ENCODE assay signal across 25 mouse cellular contexts in genomic region chr7:130787537-130787936, GRCm38 (mm10). TPM values are rescaled to one million over a fixed set of nuclear protein-coding genes. Genes with fewer than 3 reads are reported as not detected.
A peak's percentile ranks its signal among the peaks of the same experiment; 100 is the strongest.
DNase-seq lines count a peak whose midpoint lies in the region; ATAC-seq and TF ChIP-seq lines count a peak whose summit lies in the region.
"Had no signal": no experiment of that assay in that cellular context is flagged by ENCODE, and none has a peak within 500 bp of the region (broad histone marks: within the 10 kb centered on the region; RNA-seq: fewer than 3 reads in every experiment).

No protein-coding gene starts in this region.

- peak; percentile 46; the same call in 1 of the 2 replicates for ATAC-seq in liver, embryonic 12.5 days
- ATAC-seq in liver, embryonic 14.5 days (ENCODE audit: insufficient read depth) = 0 out of 2 replicates have a peak, but pooled peaks have one; percentile 31
- peak; percentile 82 for ATAC-seq in liver, embryonic 16.5 days (ENCODE audit: low read depth)
- ATAC-seq in hindbrain, embryonic 11.5 days (ENCODE audit: low FRiP score) = no peak
- ATAC-seq: activated CD4-positive, CD25-positive, alpha-beta regulatory T cell, adult 4 months; forebrain, embryonic 13.5 days; forebrain, embryonic 15.5 days; forebrain, postnatal 0 days; Patski had no signal

- H3K9me3 ChIP-seq in liver, embryonic 12.5 days (replicated peaks) = no peaks in the 10 kb centered on the region
- no peaks in the 10 kb centered on the region for H3K9me3 ChIP-seq in liver, embryonic 14.5 days (ENCODE audit: control insufficient read depth, low read length)
- no peaks in the 10 kb centered on the region for H3K9me3 ChIP-seq in liver, embryonic 16.5 days (replicated peaks; ENCODE audit: control insufficient read depth, low read length)
- no peaks in the 10 kb centered on the region for H3K9me3 ChIP-seq in hindbrain, embryonic 11.5 days (ENCODE audit: control insufficient read depth, low read length)
- H3K9me3 ChIP-seq: embryonic facial prominence, embryonic 10.5 days; embryonic facial prominence, embryonic 12.5 days; forebrain, embryonic 13.5 days; forebrain, embryonic 15.5 days had no signal

- 62% methylated on average over 4 of the region's 4 CpGs for WGBS in liver, embryonic 12.5 days (ENCODE audit: insufficient replicate concordance)
- WGBS in liver, embryonic 14.5 days (ENCODE audit: insufficient replicate concordance) = 65% methylated on average over 4 of the region's 4 CpGs
- WGBS in liver, embryonic 16.5 days (ENCODE audit: insufficient replicate concordance) = 66% methylated on average over 4 of the region's 4 CpGs
- WGBS in hindbrain, embryonic 11.5 days = 95% methylated on average over 4 of the region's 4 CpGs

- no peak overlapping the region for H3K4me2 ChIP-seq in liver, embryonic 12.5 days
- no peak overlapping the region for H3K4me2 ChIP-seq in liver, embryonic 14.5 days (ENCODE audit: low read depth)
- no peak overlapping the region for H3K4me2 ChIP-seq in liver, embryonic 16.5 days (ENCODE audit: low read depth, low read length)
- H3K4me2 ChIP-seq in hindbrain, embryonic 11.5 days (replicated peaks; ENCODE audit: low read depth, low read length) = no peak overlapping the region
- H3K4me2 ChIP-seq: embryonic facial prominence, embryonic 12.5 days; forebrain, embryonic 13.5 days; forebrain, embryonic 15.5 days had no signal

- H3K27ac ChIP-seq in liver, embryonic 12.5 days = no peak overlapping the region
- no peak overlapping the region for H3K27ac ChIP-seq in liver, embryonic 14.5 days
- no peak overlapping the region; the same call in 1 of the 2 replicates for H3K27ac ChIP-seq in liver, embryonic 16.5 days (ENCODE audit: low read length)
- H3K27ac ChIP-seq in hindbrain, embryonic 11.5 days (ENCODE audit: low read depth, low read length) = no peak overlapping the region
- H3K27ac ChIP-seq: embryonic facial prominence, embryonic 10.5 days; embryonic facial prominence, embryonic 12.5 days; forebrain, embryonic 13.5 days; forebrain, embryonic 15.5 days had no signal

- no peak overlapping the region for H3K9ac ChIP-seq in liver, embryonic 12.5 days
- no peak overlapping the region for H3K9ac ChIP-seq in liver, embryonic 14.5 days (replicated peaks)
- no peak overlapping the region for H3K9ac ChIP-seq in liver, embryonic 16.5 days (ENCODE audit: low read depth, low read length)
- H3K9ac ChIP-seq in hindbrain, embryonic 11.5 days (ENCODE audit: low read depth, low read length) = no peak overlapping the region
- H3K9ac ChIP-seq: embryonic facial prominence, embryonic 12.5 days; forebrain, embryonic 13.5 days; forebrain, embryonic 15.5 days; forebrain, postnatal 0 days had no signal

- DNase-seq in liver = no peak
- no peak for DNase-seq in liver, embryonic 14.5 days (ENCODE audit: low read depth in 3 of 3, low spot score in 3 of 3)
- DNase-seq in cerebellum, adult 8-10 months = no peak
- DNase-seq in MN1 (ENCODE audit: low spot score) = no peak
- no peak for DNase-seq in hindbrain, embryonic 11.5 days (ENCODE audit: low spot score)
- DNase-seq: adrenal gland, adult 8-10 months; adrenal gland, postnatal 14 days; adrenal gland, postnatal 36 days; cerebellum, adult 11 months; cerebellum, adult 18-20 months; cerebellum, adult 9-10 months; cerebellum, postnatal 10 days; cerebellum, postnatal 25 days; forebrain, postnatal 0 days had no signal

- TF ChIP-seq CTCF in liver, embryonic 14.5 days (IDR thresholded peaks at IDR 0.05; ENCODE audit: low read depth) = no peak

- H3K4me1 ChIP-seq in liver, embryonic 12.5 days = 0 out of 2 replicates have a peak, but pooled peaks cover 3% of the 10 kb centered on the region
- peaks cover 0 to 11% of the 10 kb centered on the region in 2 experiments; a peak in 2 of 4 replicates for H3K4me1 ChIP-seq in liver, embryonic 14.5 days (replicated peaks; ENCODE audit: control insufficient read depth in 2 of 2, insufficient read depth in 2 of 2, low read length in 1 of 2)
- no peaks in the 10 kb centered on the region; the same call in none of the 2 replicates for H3K4me1 ChIP-seq in liver, embryonic 16.5 days (ENCODE audit: control insufficient read depth, low read depth, low read length)
- H3K4me1 ChIP-seq in hindbrain, embryonic 11.5 days (replicated peaks; ENCODE audit: control insufficient read depth, insufficient read depth, low read length) = no peaks in the 10 kb centered on the region
- H3K4me1 ChIP-seq: forebrain, embryonic 13.5 days; forebrain, embryonic 15.5 days had no signal

- H3K27me3 ChIP-seq in liver, embryonic 12.5 days (replicated peaks) = peaks cover 14% of the 10 kb centered on the region
- H3K27me3 ChIP-seq in liver, embryonic 14.5 days (ENCODE audit: control insufficient read depth, insufficient read depth, low read length) = no peaks in the 10 kb centered on the region
- H3K27me3 ChIP-seq in liver, embryonic 16.5 days (ENCODE audit: control insufficient read depth, insufficient read depth, low read depth, low read length) = no peaks in the 10 kb centered on the region
- H3K27me3 ChIP-seq in hindbrain, embryonic 11.5 days (ENCODE audit: control insufficient read depth, insufficient read depth, low read length) = no peaks in the 10 kb centered on the region
- H3K27me3 ChIP-seq: embryonic facial prominence, embryonic 12.5 days; forebrain, embryonic 13.5 days; forebrain, embryonic 15.5 days; Patski had no signal

- TF ChIP-seq EP300 in liver, embryonic 14.5 days (IDR thresholded peaks at IDR 0.05; ENCODE audit: low read depth) = no peak

- H3K4me3 ChIP-seq in liver, embryonic 12.5 days = no peak overlapping the region
- H3K4me3 ChIP-seq in liver, embryonic 14.5 days (ENCODE audit: insufficient read depth in 1 of 2, low read depth in 2 of 2, low read length in 2 of 2) = no peak overlapping the region
- no peak overlapping the region for H3K4me3 ChIP-seq in liver, embryonic 16.5 days (ENCODE audit: low read depth, low read length)
- H3K4me3 ChIP-seq in hindbrain, embryonic 11.5 days (ENCODE audit: low read depth, low read length) = no peak overlapping the region
- H3K4me3 ChIP-seq: embryonic facial prominence, embryonic 10.5 days; embryonic facial prominence, embryonic 12.5 days; forebrain, embryonic 13.5 days; forebrain, embryonic 15.5 days had no signal

- H3K36me3 ChIP-seq in liver, embryonic 12.5 days = no peaks in the 10 kb centered on the region
- no peaks in the 10 kb centered on the region for H3K36me3 ChIP-seq in liver, embryonic 14.5 days (replicated peaks; ENCODE audit: control insufficient read depth, insufficient read depth, low read depth)
- H3K36me3 ChIP-seq in liver, embryonic 16.5 days (ENCODE audit: control insufficient read depth, insufficient read depth) = no peaks in the 10 kb centered on the region
- H3K36me3 ChIP-seq in hindbrain, embryonic 11.5 days (ENCODE audit: control insufficient read depth, insufficient read depth, low read length) = no peaks in the 10 kb centered on the region
- H3K36me3 ChIP-seq: embryonic facial prominence, embryonic 10.5 days; embryonic facial prominence, embryonic 12.5 days; forebrain, embryonic 15.5 days had no signal

RNA-seq across cellular contexts. Expression of gene Btbd16, which starts 13.7 kb away (rescaled TPM):
- polyA plus RNA-seq in liver, embryonic 12.5 days (2016; fragmentation: Nextera tagmentation; extraction: Ambion mirVana) = not detected in 2 replicates
- 0.02 TPM in 1 of 2 replicates, not detected in the other for polyA plus RNA-seq in liver, embryonic 14.5 days (2012; rRNA removed)
- polyA plus RNA-seq in liver, embryonic 14.5 days (2014; fragmentation: Nextera tagmentation; extraction: Ambion mirVana) = 0.05 TPM in 1 of 2 replicates, not detected in the other
- polyA plus RNA-seq in liver, embryonic 16.5 days (2015; fragmentation: Nextera tagmentation; extraction: Ambion mirVana) = 0.04 and 0.08 TPM in 2 replicates
- polyA plus RNA-seq in hindbrain, embryonic 11.5 days (2014; fragmentation: Nextera tagmentation; extraction: Ambion mirVana) = 0.08 TPM in 1 of 2 replicates, not detected in the other
- polyA plus RNA-seq: C2C12; embryonic facial prominence, embryonic 14.5 days; forebrain, embryonic 11.5 days; forebrain, embryonic 13.5 days; forebrain, embryonic 15.5 days had no signal
